Mouse (Mus musculus) lung, embryonic 16.5 days (tissue): ENCODE data around the gene Bco2. TPM values are rescaled to one million over a fixed set of nuclear protein-coding genes. Genes with fewer than 3 reads are reported as not detected.

ENCODE experiments used
- ATAC-seq: fragments of 200-750 bp; cut with Nextera tagmentation; 2 replicates; pipeline ENCODE4 v1.8.0; 2017; ENCODE audit warnings: low read depth, mild to moderate bottlenecking, moderate library complexity
- H3K27ac ChIP-seq: fragments of 300-500 bp; sonication (generic); 2 replicates; pipeline ENCODE4 v1.5.1; 2014; ENCODE audit warnings: mild to moderate bottlenecking, control low read depth, low read length
- H3K27me3 ChIP-seq: fragments of 300-500 bp; sonication (generic); 2 replicates; pipeline ENCODE4 v1.6.1; 2014; ENCODE audit warnings: low read depth, low read length, mixed read lengths; ENCODE audit not compliant: control insufficient read depth, insufficient read depth
- H3K36me3 ChIP-seq: fragments of 300-500 bp; sonication (generic); 2 replicates; pipeline ENCODE4 v1.6.1; 2014; ENCODE audit warnings: low read length; ENCODE audit not compliant: control insufficient read depth, insufficient read depth
- H3K4me1 ChIP-seq: fragments of 300-500 bp; sonication (generic); replicated peaks from 2 replicates; pipeline ENCODE4 v1.6.1; 2014; ENCODE audit warnings: low read length, mixed read lengths; ENCODE audit not compliant: control insufficient read depth, insufficient read depth
- H3K4me2 ChIP-seq: fragments of 300-500 bp; sonication (generic); 2 replicates; pipeline ENCODE4 v1.6.1; 2014; ENCODE audit warnings: low read depth, low read length, control low read depth
- H3K4me3 ChIP-seq: fragments of 300-500 bp; sonication (generic); 2 replicates; pipeline ENCODE4 v1.5.1; 2014; ENCODE audit warnings: mild to moderate bottlenecking, low read length, control low read depth
- H3K9ac ChIP-seq: fragments of 300-500 bp; sonication (generic); 2 replicates; pipeline ENCODE4 v1.6.1; 2014; ENCODE audit warnings: low read length, control low read depth
- H3K9me3 ChIP-seq: fragments of 300-500 bp; sonication (generic); 2 replicates; pipeline ENCODE4 v1.6.1; 2016; ENCODE audit warnings: low read length; ENCODE audit not compliant: control insufficient read depth
- WGBS: fragments of 180-500 bp; shearing (Covaris S2); extraction: QIAGEN DNeasy Blood & Tissue Kit; methylation state at CpG from one replicate; pipeline ENCODE4 v1.1.7; 2014; 5-methylcytosine and 5-hydroxymethylcytosine counted together
- polyA plus RNA-seq: library from polyadenylated mRNA; unstranded; fragments of >200 nt; fragmentation: Nextera tagmentation; extraction: Ambion mirVana; gene quantifications from 2 replicates; pipeline ENCODE4 v1.2.1, GENCODE M21; 2015

Bco2 gene
- polyA plus RNA-seq = 0.09 and 0.35 TPM in 2 replicates

- H3K9me3 ChIP-seq = no peaks in the 10 kb centered on the region
- no peaks in the 10 kb centered on the region for H3K27me3 ChIP-seq
- H3K27ac ChIP-seq = no peak within 1 kb of the TSS
- peak within 1 kb of the TSS; percentile 21 for H3K4me2 ChIP-seq
- H3K9ac ChIP-seq = no peak within 1 kb of the TSS
- ATAC-seq = no peak
- no peaks in the 10 kb centered on the region for H3K4me1 ChIP-seq
- no peak within 1 kb of the TSS for H3K4me3 ChIP-seq
- 40% methylated on average over 2 of the region's 2 CpGs for WGBS
- H3K36me3 ChIP-seq = no peaks in the 10 kb centered on the region
Observed at GRCm38 (mm10) chr9:50555094-50555446, at the start of gene Bco2. Gene Bco2, minus strand, starts transcription at chr9:50555181.

- Histone ChIP-seq H3K4me3 (peak overlapping the region; percentile 90), H3K36me3 (peaks cover 22% of the 10 kb centered on the region), H3K9me3 (no peaks in the 10 kb centered on the region), H3K27ac (peak overlapping the region; percentile 86), H3K4me2 (peak overlapping the region; percentile 92), H3K27me3 (no peaks in the 10 kb centered on the region), H3K4me1 (peaks cover 18% of the 10 kb centered on the region), H3K9ac (peak overlapping the region; percentile 79)
- WGBS = 2% methylated on average over 6 of the region's 6 CpGs
- ATAC-seq = no peak
Observed at GRCm38 (mm10) chr9:50604338-50604737, 49.4 kb upstream of the Bco2 start.

- peak; percentile 82 for ATAC-seq
- H3K36me3 ChIP-seq = peaks cover 20% of the 10 kb centered on the region
- H3K9me3 ChIP-seq = no peaks in the 10 kb centered on the region
- H3K4me2 ChIP-seq = peak overlapping the region; percentile 92
- peak overlapping the region; percentile 79 for H3K9ac ChIP-seq
- peaks cover 18% of the 10 kb centered on the region for H3K4me1 ChIP-seq
- no peaks in the 10 kb centered on the region for H3K27me3 ChIP-seq
- peak overlapping the region; percentile 90 for H3K4me3 ChIP-seq
- 0% methylated on average over 24 of the region's 24 CpGs for WGBS
- peak overlapping the region; percentile 86 for H3K27ac ChIP-seq
Observed at GRCm38 (mm10) chr9:50603998-50604324, 49.0 kb upstream of the Bco2 start.

DNA sequence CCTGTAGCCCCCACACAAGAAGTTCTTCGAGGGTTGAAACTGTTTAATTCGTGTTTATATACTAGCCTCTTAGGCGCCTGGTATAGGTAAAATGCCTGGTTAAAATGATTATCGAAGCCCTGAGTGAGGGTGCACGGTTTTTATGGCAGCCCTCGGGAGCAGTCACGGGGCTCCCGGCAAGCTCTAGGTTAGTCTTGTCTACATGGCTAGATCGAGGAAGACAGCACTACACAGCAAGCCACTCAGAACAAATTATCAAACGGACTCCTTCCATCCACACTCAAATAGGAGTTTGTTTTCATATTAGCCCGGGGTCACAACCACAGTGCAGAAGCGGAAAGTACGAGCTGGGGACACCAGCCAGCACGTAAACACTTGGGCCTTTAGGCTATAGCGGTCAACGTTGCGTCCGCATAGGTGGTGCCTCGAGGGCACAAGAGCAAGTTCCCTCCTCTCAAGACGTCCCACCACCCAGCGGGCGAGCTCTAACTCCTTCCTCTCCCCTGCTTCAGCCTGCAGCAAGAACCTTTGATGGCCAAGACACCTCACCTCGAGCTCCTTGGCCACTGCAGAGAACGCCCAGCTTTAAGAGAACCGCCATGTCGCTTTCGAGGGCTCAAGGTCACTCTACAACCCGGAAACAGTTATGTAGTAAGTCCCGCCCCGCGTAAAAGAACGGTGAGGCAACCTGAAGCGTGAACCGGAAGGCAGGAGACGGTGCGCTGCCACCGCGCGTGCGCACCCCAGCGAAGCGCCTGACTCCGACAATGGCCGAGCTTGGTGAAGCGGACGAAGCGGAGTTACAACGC lies 48.4 kb upstream of the Bco2 start, which contains the start of the genes Sdhd and Timm8b:
Gene Sdhd (minus strand): TSS at position 624 of the 809 bp plus-strand sequence.
Gene Timm8b (plus strand): TSS at position 722 of the 809 bp plus-strand sequence.
- peak within 1 kb of the TSS; percentile 79 for H3K9ac ChIP-seq
- H3K9me3 ChIP-seq = no peaks in the 10 kb centered on the region
- peak within 1 kb of the TSS; percentile 92 for H3K4me2 ChIP-seq
- WGBS = under 1% methylated on average over 48 of the region's 48 CpGs
- no peaks in the 10 kb centered on the region for H3K27me3 ChIP-seq
- H3K4me1 ChIP-seq = peaks cover 18% of the 10 kb centered on the region
- peak; percentile 99 for ATAC-seq
- H3K4me3 ChIP-seq = peak within 1 kb of the TSS; percentile 90
- peaks cover 24% of the 10 kb centered on the region for H3K36me3 ChIP-seq
- H3K27ac ChIP-seq = peak within 1 kb of the TSS; percentile 86

- Histone ChIP-seq H3K9ac (no peak overlapping the region), H3K27me3 (no peaks in the 10 kb centered on the region), H3K4me3 (peak overlapping the region; percentile 90), H3K4me2 (peak overlapping the region; percentile 92), H3K4me1 (peaks cover 18% of the 10 kb centered on the region), H3K27ac (no peak overlapping the region), H3K36me3 (peaks cover 26% of the 10 kb centered on the region), H3K9me3 (no peaks in the 10 kb centered on the region)
- no peak for ATAC-seq
- WGBS = 86% methylated on average over 7 of the region's 7 CpGs
Observed at GRCm38 (mm10) chr9:50602055-50602845, 47.3 kb upstream of the Bco2 start.

- Histone ChIP-seq H3K4me2 (no peak overlapping the region), H3K9ac (no peak overlapping the region), H3K27ac (no peak overlapping the region)
Observed at GRCm38 (mm10) chr9:50601536-50601935, 46.6 kb upstream of the Bco2 start.

DNA sequence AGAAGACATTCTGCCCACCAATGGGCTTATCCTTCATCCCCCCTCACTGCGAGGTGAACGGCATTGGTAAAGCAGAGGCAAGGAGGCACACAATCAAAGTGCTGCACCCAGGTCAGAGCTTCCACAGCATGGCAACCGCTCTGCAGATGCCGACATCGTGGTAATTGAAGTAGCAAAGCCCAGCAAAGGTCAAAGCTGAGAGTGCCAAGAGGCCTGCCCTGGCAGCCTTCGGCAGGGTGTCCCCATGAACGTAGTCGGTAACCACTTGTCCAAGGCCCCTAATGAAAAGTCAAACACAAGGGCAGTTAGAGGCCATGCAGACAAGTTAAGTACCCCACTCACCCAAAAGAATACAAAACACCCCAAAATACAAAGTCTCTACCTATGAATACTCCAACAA lies 42.0 kb upstream of the Bco2 start:
- H3K4me3 ChIP-seq = no peak overlapping the region
- no peaks in the 10 kb centered on the region for H3K9me3 ChIP-seq
- 88% methylated on average over 8 of the region's 8 CpGs for WGBS
- H3K27ac ChIP-seq = no peak overlapping the region
- no peak for ATAC-seq
- peaks cover 31% of the 10 kb centered on the region for H3K36me3 ChIP-seq
- no peak overlapping the region for H3K9ac ChIP-seq
- H3K4me2 ChIP-seq = no peak overlapping the region
- no peaks in the 10 kb centered on the region for H3K27me3 ChIP-seq
- H3K4me1 ChIP-seq = peaks cover under 1% of the 10 kb centered on the region; the same call in 1 of the 2 replicates

More at GRCm38 (mm10) chr9:50601536-50601935, 46.6 kb upstream of the Bco2 start:
- Histone ChIP-seq H3K27me3 (no peaks in the 10 kb centered on the region), H3K36me3 (peaks cover 32% of the 10 kb centered on the region), H3K4me3 (no peak overlapping the region), H3K4me1 (peaks cover 18% of the 10 kb centered on the region), H3K9me3 (no peaks in the 10 kb centered on the region)
- no peak for ATAC-seq
- 81% methylated on average over 6 of the region's 6 CpGs for WGBS

GRCm38 (mm10) chr9:50594794-50595417 lies 39.9 kb upstream of the Bco2 start:
- Histone ChIP-seq H3K4me3 (no peak overlapping the region), H3K9ac (no peak overlapping the region), H3K4me2 (no peak overlapping the region), H3K27me3 (no peaks in the 10 kb centered on the region), H3K9me3 (no peaks in the 10 kb centered on the region), H3K27ac (no peak overlapping the region), H3K36me3 (peaks cover 27% of the 10 kb centered on the region), H3K4me1 (no peaks in the 10 kb centered on the region)
- 61% methylated on average over 12 of the region's 12 CpGs for WGBS
- no peak for ATAC-seq

GRCm38 (mm10) chr9:50593544-50593943 lies 38.6 kb upstream of the Bco2 start:
- no peaks in the 10 kb centered on the region for H3K4me1 ChIP-seq
- WGBS = 79% methylated on average over 3 of the region's 3 CpGs
- H3K4me3 ChIP-seq = no peak overlapping the region
- no peak overlapping the region for H3K9ac ChIP-seq
- H3K36me3 ChIP-seq = peaks cover 20% of the 10 kb centered on the region
- no peak overlapping the region for H3K4me2 ChIP-seq
- H3K27ac ChIP-seq = no peak overlapping the region
- ATAC-seq = no peak; the same call in 1 of the 2 replicates
- H3K9me3 ChIP-seq = no peaks in the 10 kb centered on the region
- no peaks in the 10 kb centered on the region for H3K27me3 ChIP-seq
